Mouse (Mus musculus): ENCODE measurements around the gene Itga1. TPM values are rescaled to one million over a fixed set of nuclear protein-coding genes. Genes with fewer than 3 reads are reported as not detected.

The Itga1 gene
- polyA plus RNA-seq, 1 experiment from 2014 or later = 5.6 TPM

GRCm38 (mm10) chr13:115125130-115125529 lies 23.4 kb upstream of the Itga1 start:
- no peak overlapping the region for H3K9ac ChIP-seq
- no peaks in the 10 kb centered on the region for H3K4me1 ChIP-seq
- no peaks in the 10 kb centered on the region for H3K36me3 ChIP-seq (ENCODE audit: poor library complexity, severe bottlenecking)
- no peaks in the 10 kb centered on the region for H3K9me3 ChIP-seq (replicated peaks)
- no peak overlapping the region for H3K4me3 ChIP-seq
- no peak overlapping the region for H3K27ac ChIP-seq
- H3K27me3 ChIP-seq = no peaks in the 10 kb centered on the region
- no peak for ATAC-seq
- WGBS = 86% methylated on average over 4 of the region's 4 CpGs
- no peak overlapping the region for H3K4me2 ChIP-seq

GRCm38 (mm10) chr13:115124521-115124920 lies 22.8 kb upstream of the Itga1 start:
- no peak for ATAC-seq
- Histone ChIP-seq H3K27ac (no peak overlapping the region), H3K36me3 (ENCODE audit: poor library complexity, severe bottlenecking) (no peaks in the 10 kb centered on the region), H3K4me1 (no peaks in the 10 kb centered on the region), H3K4me3 (no peak overlapping the region), H3K27me3 (no peaks in the 10 kb centered on the region), H3K9ac (no peak overlapping the region), H3K9me3 (replicated peaks) (no peaks in the 10 kb centered on the region), H3K4me2 (no peak overlapping the region)
- 80% methylated on average over 1 of the region's 1 CpGs for WGBS

- Histone ChIP-seq H3K4me3 (no peak overlapping the region), H3K9ac (no peak overlapping the region), H3K4me1 (no peaks in the 10 kb centered on the region), H3K4me2 (no peak overlapping the region), H3K9me3 (replicated peaks) (no peaks in the 10 kb centered on the region), H3K27ac (no peak overlapping the region), H3K36me3 (ENCODE audit: poor library complexity, severe bottlenecking) (no peaks in the 10 kb centered on the region), H3K27me3 (no peaks in the 10 kb centered on the region)
- 63% methylated on average over 5 of the region's 5 CpGs for WGBS
- ATAC-seq = no peak
These were observed 17.0 kb upstream of the Itga1 start for GRCm38 (mm10) chr13:115118756-115119155.

- 93% methylated on average over 3 of the region's 3 CpGs for WGBS
- ATAC-seq = no peak
- H3K9ac ChIP-seq = no peak overlapping the region
- no peak overlapping the region for H3K27ac ChIP-seq
- no peak overlapping the region for H3K4me3 ChIP-seq
- no peaks in the 10 kb centered on the region for H3K9me3 ChIP-seq (replicated peaks)
- no peaks in the 10 kb centered on the region for H3K4me1 ChIP-seq
- H3K27me3 ChIP-seq = no peaks in the 10 kb centered on the region
- no peak overlapping the region for H3K4me2 ChIP-seq
- H3K36me3 ChIP-seq (ENCODE audit: poor library complexity, severe bottlenecking) = no peaks in the 10 kb centered on the region
These were observed 16.4 kb upstream of the Itga1 start for GRCm38 (mm10) chr13:115118195-115118594.

- Histone ChIP-seq H3K4me1 (no peaks in the 10 kb centered on the region), H3K36me3 (ENCODE audit: poor library complexity, severe bottlenecking) (no peaks in the 10 kb centered on the region), H3K9me3 (replicated peaks) (no peaks in the 10 kb centered on the region), H3K4me3 (no peak overlapping the region), H3K4me2 (no peak overlapping the region), H3K27me3 (no peaks in the 10 kb centered on the region), H3K27ac (no peak overlapping the region), H3K9ac (no peak overlapping the region)
- ATAC-seq = no peak
- 92% methylated on average over 3 of the region's 3 CpGs for WGBS
These were observed 15.3 kb upstream of the Itga1 start for GRCm38 (mm10) chr13:115116930-115117621.

GRCm38 (mm10) chr13:115109628-115110027 lies 7.9 kb upstream of the Itga1 start:
- H3K9ac ChIP-seq = no peak overlapping the region
- no peak for ATAC-seq
- H3K4me1 ChIP-seq = no peaks in the 10 kb centered on the region
- H3K4me3 ChIP-seq = no peak overlapping the region
- no peak overlapping the region for H3K4me2 ChIP-seq
- no peaks in the 10 kb centered on the region for H3K27me3 ChIP-seq
- H3K27ac ChIP-seq = no peak overlapping the region
- WGBS = 84% methylated on average over 4 of the region's 4 CpGs
- no peaks in the 10 kb centered on the region for H3K36me3 ChIP-seq (ENCODE audit: poor library complexity, severe bottlenecking)
- no peaks in the 10 kb centered on the region for H3K9me3 ChIP-seq (replicated peaks)

- no peak overlapping the region for H3K4me2 ChIP-seq
- no peaks in the 10 kb centered on the region for H3K36me3 ChIP-seq (ENCODE audit: poor library complexity, severe bottlenecking)
- no peaks in the 10 kb centered on the region for H3K4me1 ChIP-seq
- H3K27me3 ChIP-seq = no peaks in the 10 kb centered on the region
- no peak overlapping the region for H3K9ac ChIP-seq
- H3K4me3 ChIP-seq = no peak overlapping the region
- H3K9me3 ChIP-seq (replicated peaks) = no peaks in the 10 kb centered on the region
- ATAC-seq = no peak
- 89% methylated on average over 8 of the region's 8 CpGs for WGBS
- H3K27ac ChIP-seq = no peak overlapping the region
These were observed 5.7 kb upstream of the Itga1 start for GRCm38 (mm10) chr13:115107436-115107835.

- peaks cover 8% of the 10 kb centered on the region for H3K4me1 ChIP-seq
- peaks cover 2% of the 10 kb centered on the region; the same call in 1 of the 2 replicates for H3K27me3 ChIP-seq
- no peaks in the 10 kb centered on the region for H3K36me3 ChIP-seq (ENCODE audit: poor library complexity, severe bottlenecking)
- WGBS = 89% methylated on average over 10 of the region's 10 CpGs
- no peaks in the 10 kb centered on the region for H3K9me3 ChIP-seq (replicated peaks)
- ATAC-seq = no peak
- no peak overlapping the region for H3K4me3 ChIP-seq
- no peak overlapping the region for H3K9ac ChIP-seq
- H3K4me2 ChIP-seq = no peak overlapping the region
- no peak overlapping the region for H3K27ac ChIP-seq
These were observed 4.4 kb upstream of the Itga1 start for GRCm38 (mm10) chr13:115106183-115106582.

GRCm38 (mm10) chr13:115102754-115103153 lies 990 bp upstream of the Itga1 start:
- 100% methylated on average over 2 of the region's 2 CpGs for WGBS
- Histone ChIP-seq H3K9me3 (replicated peaks) (no peaks in the 10 kb centered on the region), H3K4me3 (no peak overlapping the region), H3K27ac (no peak overlapping the region), H3K9ac (no peak overlapping the region), H3K27me3 (peaks cover 14% of the 10 kb centered on the region), H3K36me3 (ENCODE audit: poor library complexity, severe bottlenecking) (no peaks in the 10 kb centered on the region), H3K4me2 (no peak overlapping the region), H3K4me1 (peaks cover 14% of the 10 kb centered on the region)
- ATAC-seq = no peak

- Histone ChIP-seq H3K36me3 (ENCODE audit: poor library complexity, severe bottlenecking) (no peaks in the 10 kb centered on the region), H3K9ac (no peak overlapping the region), H3K4me3 (peak overlapping the region; percentile 45), H3K4me2 (peak overlapping the region; percentile 76), H3K27ac (no peak overlapping the region), H3K9me3 (replicated peaks) (no peaks in the 10 kb centered on the region), H3K27me3 (peaks cover 14% of the 10 kb centered on the region), H3K4me1 (peaks cover 14% of the 10 kb centered on the region)
- no peak for ATAC-seq
- WGBS = 17% methylated on average over 11 of the region's 11 CpGs
These were observed 1.2 kb downstream of the Itga1 start for GRCm38 (mm10) chr13:115100381-115101177.

- H3K27me3 ChIP-seq = peaks cover 14% of the 10 kb centered on the region
These were observed 2.4 kb downstream of the Itga1 start for GRCm38 (mm10) chr13:115099381-115099780.

GRCm38 (mm10) chr13:115098227-115098626 lies 3.5 kb downstream of the Itga1 start:
- Histone ChIP-seq H3K9ac (no peak overlapping the region), H3K9me3 (replicated peaks) (no peaks in the 10 kb centered on the region), H3K27ac (no peak overlapping the region), H3K4me1 (peaks cover 14% of the 10 kb centered on the region), H3K27me3 (peaks cover 14% of the 10 kb centered on the region), H3K36me3 (ENCODE audit: poor library complexity, severe bottlenecking) (no peaks in the 10 kb centered on the region), H3K4me2 (no peak overlapping the region), H3K4me3 (no peak overlapping the region)
- WGBS = 88% methylated on average over 3 of the region's 3 CpGs
- no peak for ATAC-seq

More at GRCm38 (mm10) chr13:115099381-115099780, 2.4 kb downstream of the Itga1 start:
- Histone ChIP-seq H3K4me2 (no peak overlapping the region), H3K27ac (no peak overlapping the region), H3K4me1 (peaks cover 14% of the 10 kb centered on the region), H3K4me3 (no peak overlapping the region), H3K9me3 (replicated peaks) (no peaks in the 10 kb centered on the region), H3K36me3 (ENCODE audit: poor library complexity, severe bottlenecking) (no peaks in the 10 kb centered on the region), H3K9ac (no peak overlapping the region)
- WGBS = 89% methylated on average over 9 of the region's 9 CpGs
- ATAC-seq = no peak
